Mouse (Mus musculus) MEL (cell line): ENCODE data around the gene Snapc1. TPM values are rescaled to one million over a fixed set of nuclear protein-coding genes. Genes with fewer than 3 reads are reported as not detected.

ENCODE experiments used
- DNase-seq: peaks from one replicate; pipeline ENCODE4 v3.0.0; 2011; ENCODE audit warnings: low read depth, low spot score
- H3K27ac ChIP-seq: 2 replicates; pipeline ENCODE4 v1.5.1; 2012; ENCODE audit warnings: low read depth, mild to moderate bottlenecking, control low read depth, low read length, moderate library complexity; ENCODE audit not compliant: control insufficient read depth
- H3K27me3 ChIP-seq, 2 experiments: fragments of 150-350 bp in 1 of 2; sonication (generic) in 1 of 2; 2 replicates each; pipeline ENCODE4 v1.6.1; 2012; ENCODE audit warnings: low read length in 2 of 2, mild to moderate bottlenecking in 2 of 2, improper control_type of control experiment in 1 of 2, moderate library complexity in 1 of 2; ENCODE audit not compliant: insufficient read depth in 2 of 2, control insufficient read depth in 1 of 2
- H3K36me3 ChIP-seq, 2 experiments: 2 replicates each; pipeline ENCODE4 v1.6.1; 2012 to 2014; ENCODE audit warnings: low read length in 2 of 2, improper control_type of control experiment in 1 of 2, inconsistent platforms in 1 of 2, mild to moderate bottlenecking in 1 of 2; ENCODE audit not compliant: insufficient read depth in 2 of 2, control insufficient read depth in 1 of 2
- H3K4me1 ChIP-seq, 2 experiments: fragments of 150-350 bp in 1 of 2; sonication (generic) in 1 of 2; 2 replicates each; pipeline ENCODE4 v1.6.1; 2012; ENCODE audit warnings: low read length in 2 of 2, improper control_type of control experiment in 1 of 2, mild to moderate bottlenecking in 1 of 2; ENCODE audit not compliant: insufficient read depth in 2 of 2, control insufficient read depth in 1 of 2
- H3K4me3 ChIP-seq, 2 experiments: fragments of 150-350 bp in 1 of 2; sonication (generic) in 1 of 2; 2 replicates each; pipeline ENCODE4 v1.5.1; 2012; ENCODE audit warnings: low read depth in 2 of 2, low read length in 2 of 2, mild to moderate bottlenecking in 2 of 2, moderate library complexity in 2 of 2, control low read depth in 1 of 2, improper control_type of control experiment in 1 of 2; ENCODE audit not compliant: control insufficient read depth in 1 of 2, insufficient read depth in 1 of 2
- H3K79me2 ChIP-seq: 2 replicates; pipeline ENCODE4 v1.6.1; 2012; ENCODE audit warnings: mild to moderate bottlenecking, low read length, moderate library complexity; ENCODE audit not compliant: control insufficient read depth, poor library complexity, insufficient read depth
- H3K9ac ChIP-seq: 2 replicates; pipeline ENCODE4 v1.6.1; 2012; ENCODE audit warnings: low read depth, mild to moderate bottlenecking, control low read depth, low read length, moderate library complexity; ENCODE audit not compliant: control insufficient read depth, poor library complexity, severe bottlenecking
- H3K9me3 ChIP-seq: fragments of 150-350 bp; sonication (generic); replicated peaks from 2 replicates; pipeline ENCODE4 v1.6.1; 2012; ENCODE audit warnings: mild to moderate bottlenecking, low read length, improper control_type of control experiment, moderate library complexity; ENCODE audit not compliant: insufficient read depth
- CTCF ChIP-seq, 3 experiments: IDR thresholded peaks in 2 of 3; conservative IDR thresholded peaks in 1 of 3; 2 replicates each; pipeline ENCODE4 v1.5.1; 2011 to 2012; ENCODE audit warnings: low read length in 3 of 3, low read depth in 2 of 3, mild to moderate bottlenecking in 2 of 3, improper control_type of control experiment in 1 of 3, inconsistent platforms in 1 of 3, mixed read lengths in 1 of 3, moderate library complexity in 1 of 3; ENCODE audit not compliant: control insufficient read depth in 1 of 3, insufficient read depth in 1 of 3, poor library complexity in 1 of 3, severe bottlenecking in 1 of 3
- E2F4 ChIP-seq: IDR thresholded peaks from 2 replicates; pipeline ENCODE4 v1.6.1; 2011; ENCODE audit warnings: low read depth, low read length, improper control_type of control experiment, borderline replicate concordance
- ELF1 ChIP-seq: IDR thresholded peaks from 2 replicates; pipeline ENCODE4 v1.6.1; 2014; ENCODE audit warnings: low read depth, mild to moderate bottlenecking, inconsistent platforms, low read length, improper control_type of control experiment, moderate library complexity
- EP300 ChIP-seq, 2 experiments: IDR thresholded peaks; 2 replicates each; pipeline ENCODE4 v1.6.1; 2011; ENCODE audit warnings: improper control_type of control experiment in 2 of 2, low read length in 2 of 2, low read depth in 1 of 2, mild to moderate bottlenecking in 1 of 2
- ETS1 ChIP-seq: IDR thresholded peaks from 2 replicates; pipeline ENCODE4 v1.6.1; 2012; ENCODE audit warnings: low read depth, mild to moderate bottlenecking, inconsistent platforms, low read length, improper control_type of control experiment, moderate library complexity
- GABPA ChIP-seq: IDR thresholded peaks from 2 replicates; pipeline ENCODE4 v1.6.1; 2012; ENCODE audit warnings: low read depth, mild to moderate bottlenecking, inconsistent platforms, low read length, improper control_type of control experiment, moderate library complexity
- GATA1 ChIP-seq: IDR thresholded peaks from 2 replicates; pipeline ENCODE4 v1.6.1; 2011; ENCODE audit warnings: low read depth, low read length, improper control_type of control experiment
- HCFC1 ChIP-seq: IDR thresholded peaks from 2 replicates; pipeline ENCODE4 v1.6.1; 2012; ENCODE audit warnings: low read depth, mild to moderate bottlenecking, inconsistent platforms, low read length, improper control_type of control experiment, moderate library complexity
- MAFK ChIP-seq: IDR thresholded peaks from 2 replicates; pipeline ENCODE4 v1.6.1; 2011; ENCODE audit warnings: low read depth, mild to moderate bottlenecking, low read length, improper control_type of control experiment, borderline replicate concordance
- MAX ChIP-seq: IDR thresholded peaks from 2 replicates; pipeline ENCODE4 v1.6.1; 2011; ENCODE audit warnings: low read length, improper control_type of control experiment
- MYC ChIP-seq: IDR thresholded peaks from 2 replicates; pipeline ENCODE4 v1.6.1; 2011; ENCODE audit warnings: low read depth, mild to moderate bottlenecking, low read length, improper control_type of control experiment, moderate library complexity
- POLR2A ChIP-seq, 2 experiments: IDR thresholded peaks; 2 replicates each; pipeline ENCODE4 v1.6.1; 2011 to 2012; ENCODE audit warnings: low read length in 2 of 2, mild to moderate bottlenecking in 2 of 2, control low read depth in 1 of 2, improper control_type of control experiment in 1 of 2, low read depth in 1 of 2, moderate library complexity in 1 of 2; ENCODE audit not compliant: control insufficient read depth in 1 of 2, insufficient read depth in 1 of 2, poor library complexity in 1 of 2
- POLR2AphosphoS2 ChIP-seq: IDR thresholded peaks from 2 replicates; pipeline ENCODE4 v1.6.1; 2011; ENCODE audit warnings: low read length, improper control_type of control experiment
- RAD21 ChIP-seq: IDR thresholded peaks from 2 replicates; pipeline ENCODE4 v1.6.1; 2011; ENCODE audit warnings: mild to moderate bottlenecking, low read depth, low read length, improper control_type of control experiment
- SIN3A ChIP-seq: IDR thresholded peaks from 2 replicates; pipeline ENCODE4 v1.6.1; 2012; ENCODE audit warnings: low read length, improper control_type of control experiment, inconsistent platforms
- SMC3 ChIP-seq: IDR thresholded peaks from 2 replicates; pipeline ENCODE4 v1.6.1; 2011; ENCODE audit warnings: low read depth, low read length, improper control_type of control experiment
- TAL1 ChIP-seq: IDR thresholded peaks from 2 replicates; pipeline ENCODE4 v1.6.1; 2012; ENCODE audit warnings: mild to moderate bottlenecking, inconsistent platforms, low read length, moderate library complexity, mixed read lengths
- TBP ChIP-seq: IDR thresholded peaks from 2 replicates; pipeline ENCODE4 v1.8.0; 2011; ENCODE audit warnings: low read depth, low read length, improper control_type of control experiment
- USF1 ChIP-seq: IDR thresholded peaks from 2 replicates; pipeline ENCODE4 v1.6.1; 2014; ENCODE audit warnings: low read depth, mild to moderate bottlenecking, inconsistent platforms, low read length, improper control_type of control experiment, moderate library complexity
- ZC3H11A ChIP-seq: IDR thresholded peaks from 2 replicates; pipeline ENCODE4 v1.6.1; 2012; ENCODE audit warnings: low read depth, mild to moderate bottlenecking, inconsistent platforms, low read length, improper control_type of control experiment
- ZKSCAN1 ChIP-seq: IDR thresholded peaks from 2 replicates; pipeline ENCODE4 v1.6.1; 2012; ENCODE audit warnings: low read depth, mild to moderate bottlenecking, inconsistent platforms, low read length, improper control_type of control experiment, moderate library complexity
- polyA plus RNA-seq, 2 experiments: library from polyadenylated mRNA; stranded (reverse) in 1 of 2; unstranded in 1 of 2; fragments of >175 nt in 1 of 2; fragments of >200 nt in 1 of 2; gene quantifications; 2 replicates each; pipeline versions ENCODE4 v1.2.1 to v1.2.4; 2012; ENCODE audit warnings: low replicate concordance in 2 of 2, low read depth in 1 of 2; ENCODE audit not compliant: insufficient read length in 2 of 2, insufficient read depth in 1 of 2, missing spikeins in 1 of 2
- total RNA-seq: library from RNA; depleted of rRNA; stranded (reverse); fragments of 300-350 nt; gene quantifications from 2 replicates; pipeline ENCODE4 v1.2.3, GENCODE M21; 2012

Snapc1 gene
- total and polyA plus RNA-seq, 3 experiments, result 13.7 to 19.2 TPM; not detected in 1

DNA sequence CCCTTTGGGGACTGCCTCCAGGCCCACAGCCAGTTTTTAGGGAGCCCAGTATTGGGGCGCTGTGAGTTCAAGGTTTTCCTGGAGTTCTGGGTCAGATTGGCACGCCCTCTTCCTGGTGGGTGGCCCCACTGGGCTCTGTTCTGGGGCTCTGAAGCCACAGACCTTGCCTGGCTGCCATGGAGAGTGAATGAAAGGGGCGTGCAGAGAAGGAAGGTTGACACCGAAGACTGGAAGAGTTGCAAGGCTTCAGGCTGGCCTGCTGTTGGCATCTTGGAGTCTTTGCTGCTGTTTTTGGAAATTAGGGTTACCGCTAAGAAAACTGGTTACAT, 33.8 kb downstream of the Snapc1 start:
- DNase-seq, result no peak
- no peak overlapping the region for H3K9ac ChIP-seq
- H3K79me2 ChIP-seq, result no peaks in the 10 kb centered on the region
- no peak overlapping the region for H3K4me3 ChIP-seq
- no peak for TF ChIP-seq E2F4
- no peak for TF ChIP-seq SMC3
- no peak for TF ChIP-seq ETS1
- no peak for TF ChIP-seq ZKSCAN1
- TF ChIP-seq CTCF (IDR thresholded peaks at IDR 0.05 in 2 of 3, conservative IDR thresholded peaks at IDR 0.05 in 1 of 3; ENCODE audit: control insufficient read depth in 1 of 3, insufficient read depth in 1 of 3, low read depth in 2 of 3, low read length in 3 of 3, poor library complexity in 1 of 3, severe bottlenecking in 1 of 3), result no peak
- no peak for TF ChIP-seq MAX
- no peak for TF ChIP-seq TAL1
- TF ChIP-seq TBP, result no peak
- TF ChIP-seq POLR2A (IDR thresholded peaks at IDR 0.05; ENCODE audit: control insufficient read depth in 1 of 2, insufficient read depth in 1 of 2, low read depth in 1 of 2, low read length in 2 of 2, poor library complexity in 1 of 2), result no peak
- TF ChIP-seq GATA1, result no peak
- TF ChIP-seq, all 39 proteins: peak for 0
- Histone ChIP-seq H3K36me3 (no peaks in the 10 kb centered on the region), H3K4me1 (no peaks in the 10 kb centered on the region), H3K27ac (no peak overlapping the region), H3K27me3 (peaks cover 0 to 1% of the 10 kb centered on the region in 2 experiments; a peak in 2 of 4 replicates), H3K9me3 (no peaks in the 10 kb centered on the region)

- TF ChIP-seq GABPA (no peak), E2F4 (no peak), ZKSCAN1 (no peak), USF1 (no peak), POLR2AphosphoS2 (no peak), MYC (no peak), MAFK (no peak), EP300 (IDR thresholded peaks at IDR 0.05; ENCODE audit: low read depth in 1 of 2, low read length in 2 of 2) (no peak)
- H3K9me3 ChIP-seq, result no peaks in the 10 kb centered on the region
- no peak overlapping the region for H3K9ac ChIP-seq
- no peaks in the 10 kb centered on the region for H3K79me2 ChIP-seq
- H3K36me3 ChIP-seq, result no peaks in the 10 kb centered on the region
- H3K4me3 ChIP-seq, result no peak overlapping the region
- peaks cover 0 to 2% of the 10 kb centered on the region in 2 experiments; a peak in 2 of 4 replicates for H3K27me3 ChIP-seq
- DNase-seq, result no peak
- no peak overlapping the region for H3K27ac ChIP-seq
- no peaks in the 10 kb centered on the region for H3K4me1 ChIP-seq
Observed at GRCm38 (mm10) chr12:74002449-74002848, 38.2 kb downstream of the Snapc1 start.

GRCm38 (mm10) chr12:74009448-74009911, 45.2 kb downstream of the Snapc1 start:
- H3K27ac ChIP-seq, result no peak overlapping the region
- H3K79me2 ChIP-seq, result no peaks in the 10 kb centered on the region
- H3K36me3 ChIP-seq, result peaks cover 0 to 2% of the 10 kb centered on the region in 2 experiments; a peak in 1 of 4 replicates
- no peak overlapping the region for H3K4me3 ChIP-seq
- no peaks in the 10 kb centered on the region; a peak in 1 of 4 replicates for H3K27me3 ChIP-seq
- TF ChIP-seq SIN3A (no peak), HCFC1 (no peak), POLR2A (IDR thresholded peaks at IDR 0.05; ENCODE audit: control insufficient read depth in 1 of 2, insufficient read depth in 1 of 2, low read depth in 1 of 2, low read length in 2 of 2, poor library complexity in 1 of 2) (no peak), CTCF (IDR thresholded peaks at IDR 0.05 in 2 of 3, conservative IDR thresholded peaks at IDR 0.05 in 1 of 3; ENCODE audit: control insufficient read depth in 1 of 3, insufficient read depth in 1 of 3, low read depth in 2 of 3, low read length in 3 of 3, poor library complexity in 1 of 3, severe bottlenecking in 1 of 3) (peak; percentile 77 to 90 (median 89)), ETS1 (no peak), SMC3 (peak; percentile 66), RAD21 (peak; percentile 21), ELF1 (peak; percentile 44; the same call in 1 of the 2 replicates), USF1 (no peak), ZC3H11A (peak; percentile 14; the same call in 1 of the 2 replicates)
- no peaks in the 10 kb centered on the region for H3K9me3 ChIP-seq
- H3K4me1 ChIP-seq, result no peaks in the 10 kb centered on the region
- H3K9ac ChIP-seq, result no peak overlapping the region
- DNase-seq, result peak; percentile 68
